Mouse (Mus musculus) left cerebral cortex, postnatal 25 days (tissue): ENCODE measurements around the gene Cdh18. TPM values are rescaled to one million over a fixed set of nuclear protein-coding genes. Genes with fewer than 3 reads are reported as not detected.
"Not testable (repeated sequence)": the region's sequence is repeated elsewhere in the genome, so short reads cannot be mapped to it uniquely, and the experiment has no call there.

Experiments used
- DNase-seq, 2 experiments: peaks; one replicate each; pipeline ENCODE4 v3.0.0; 2022; ENCODE audit warnings: low spot score in 2 of 2, mixed read lengths in 1 of 2
- intact Hi-C: fragments of 180-260 bp; cut with DNase I; formaldehyde crosslinking; loops from one replicate; pipeline ENCODE4 v1.15.1; 2025
- total RNA-seq, 2 experiments: library from RNA; stranded (reverse); gene quantifications; 2 replicates each; pipeline ENCODE4 v1.2.3; 2021

Gene Cdh18
- total RNA-seq, 2 experiments from 2014 or later, result 28.6 to 30.7 TPM

DNA sequence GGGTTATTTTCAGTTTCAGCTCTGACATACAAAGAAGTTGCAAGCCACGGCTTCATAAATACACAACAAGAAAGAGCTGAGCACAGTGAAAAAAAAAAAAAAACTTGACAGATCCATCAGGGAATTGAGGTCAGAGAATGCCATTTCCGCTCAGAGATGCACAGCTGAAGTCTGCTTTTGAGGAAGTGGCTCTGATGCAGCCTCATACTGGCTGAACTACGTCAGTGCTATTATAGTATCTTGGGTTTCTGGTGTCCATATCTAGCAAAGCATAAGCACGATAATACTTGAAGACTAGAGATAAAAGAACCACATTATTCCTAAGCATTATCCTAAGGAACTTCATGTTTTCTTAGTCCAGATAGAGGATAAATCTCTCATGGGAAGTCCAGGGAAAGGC, 349.4 kb downstream of the Cdh18 start:
- intact Hi-C loops, result no loop called here

DNA sequence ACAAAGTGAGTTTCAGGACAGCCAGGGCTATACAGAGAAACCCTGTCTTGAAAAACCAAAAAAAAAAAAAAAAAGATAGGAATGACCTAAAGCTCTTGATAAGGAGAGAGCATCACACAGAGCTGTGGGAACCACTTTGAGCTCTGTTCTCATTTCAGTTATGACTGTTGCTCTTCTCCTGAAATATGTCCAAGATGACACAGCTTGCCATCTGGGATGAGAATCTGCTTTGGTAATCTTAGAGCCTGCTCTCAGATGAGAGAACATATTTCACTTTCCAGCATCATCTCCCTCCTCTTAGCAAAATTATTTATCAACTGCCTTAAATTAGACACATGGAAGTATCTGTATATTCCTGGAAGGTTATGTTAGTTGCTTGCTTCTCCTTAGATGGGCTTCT, 365.6 kb downstream of the Cdh18 start:
- intact Hi-C loops, result loop anchor here (5.0 to 10.0 kb wide), 2 partner anchors 53 to 120 kb away; no protein-coding TSS in a partner anchor
- peak; percentile 30 to 94 for DNase-seq

More for the DNA sequence above, 349.4 kb downstream of the Cdh18 start:
- peak in 1 of 2 experiments; percentile 21 for DNase-seq

DNA sequence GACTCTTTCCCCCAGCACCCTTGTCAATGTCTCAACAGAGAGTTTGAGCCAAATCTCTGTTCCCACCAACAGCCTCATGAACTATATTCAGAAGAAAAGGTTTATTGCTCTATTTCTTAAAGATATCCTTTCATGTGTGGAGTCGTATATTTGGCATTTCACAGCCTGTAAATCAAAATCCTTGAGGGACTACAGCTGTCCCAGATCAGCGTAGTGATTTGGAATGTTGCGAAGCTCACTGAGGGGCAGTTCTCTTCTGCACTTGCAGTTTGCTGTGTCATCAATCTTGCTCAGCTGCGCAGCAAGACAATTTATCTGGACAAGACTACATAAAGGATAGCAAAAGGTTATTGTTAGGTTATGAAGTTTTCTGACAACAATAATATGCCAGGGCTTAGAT, 385.5 kb downstream of the Cdh18 start:
- no peak for DNase-seq
- intact Hi-C loops, result no loop called here

DNA sequence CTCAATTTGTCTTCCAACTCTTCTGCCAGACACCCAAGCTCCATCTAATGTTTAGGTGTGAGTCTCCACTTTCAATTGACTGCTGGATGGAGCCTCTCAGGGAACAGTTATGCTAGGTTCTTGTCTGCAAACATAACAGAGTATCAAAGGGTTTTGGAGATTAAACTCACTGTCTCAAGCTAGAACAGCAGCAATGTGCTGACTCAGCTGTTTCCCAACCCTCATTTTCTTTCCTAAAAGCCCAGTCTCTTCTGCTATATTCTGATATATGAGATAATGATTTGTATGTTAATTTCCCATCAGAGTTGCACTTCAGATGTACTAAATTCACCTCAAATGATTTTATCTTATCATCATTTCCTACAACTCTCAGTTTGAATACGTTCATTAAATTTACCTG, 398.4 kb downstream of the Cdh18 start:
- no peak for DNase-seq
- intact Hi-C loops, result no loop called here

DNA sequence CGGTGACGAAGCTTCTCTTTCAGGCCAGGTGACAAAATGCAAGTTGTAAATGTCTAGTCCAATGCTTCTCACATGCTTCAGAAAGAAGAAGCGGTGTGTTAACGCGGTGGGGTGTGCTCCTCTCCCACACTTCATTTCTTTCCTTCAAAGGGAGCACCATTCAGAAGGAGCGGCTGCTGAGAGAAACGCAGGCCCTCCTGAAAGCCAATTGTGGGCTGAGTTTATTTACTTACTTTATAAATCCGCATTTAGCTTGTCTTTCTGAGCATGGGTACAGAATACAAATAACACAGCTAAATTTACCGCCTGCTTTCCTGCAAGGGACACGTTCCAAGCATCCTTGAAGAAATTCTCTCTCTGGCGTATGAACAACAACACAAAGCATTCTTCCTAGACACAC, 420.6 kb downstream of the Cdh18 start:
- peak; percentile 27 to 65 for DNase-seq

DNA sequence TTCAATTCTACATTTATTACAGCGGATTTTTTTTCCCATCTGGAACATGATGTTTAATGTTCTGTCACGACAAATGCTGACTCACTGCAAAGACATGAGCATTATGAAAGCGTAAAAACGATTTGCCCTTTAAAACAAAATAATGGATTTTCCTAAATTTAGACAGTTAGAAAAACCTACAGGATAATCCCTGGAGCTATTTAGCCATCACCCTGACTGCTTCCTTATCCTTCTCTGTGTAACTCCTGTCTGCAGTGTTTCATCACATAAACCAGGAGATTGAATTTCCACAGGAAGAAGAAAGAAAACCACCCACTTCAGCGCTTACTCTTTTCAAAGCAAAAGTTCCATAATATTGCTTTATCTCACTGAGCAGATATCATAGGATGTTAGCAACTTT, 431.3 kb downstream of the Cdh18 start:
- intact Hi-C loops, result no loop called here
- peak in 1 of 2 experiments; percentile 20 for DNase-seq

More for the DNA sequence above, 420.6 kb downstream of the Cdh18 start:
- intact Hi-C loops, result loop anchor here (5.0 kb wide), 1 partner anchor 57 kb away; no protein-coding TSS in a partner anchor

DNA sequence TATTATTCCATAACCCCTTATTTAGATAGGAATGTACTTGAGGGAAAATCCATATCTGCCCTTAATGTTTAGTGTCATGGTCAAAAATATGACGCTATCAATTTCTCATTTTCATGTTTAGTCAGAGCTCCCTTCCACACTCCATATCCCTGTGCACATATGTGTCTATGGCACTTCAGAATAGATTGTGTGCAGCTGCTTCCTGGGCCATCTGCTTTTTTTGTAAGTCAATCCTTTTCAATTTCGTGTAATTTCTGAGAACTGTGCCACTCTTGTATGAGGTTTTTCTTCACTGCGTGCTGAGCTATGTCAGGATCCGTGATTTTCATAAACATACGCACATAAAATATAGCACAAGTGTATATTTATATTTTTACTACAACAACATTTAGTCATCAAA, 435.8 kb downstream of the Cdh18 start:
- DNase-seq, result peak in 1 of 2 experiments; percentile 41
- intact Hi-C loops, result no loop called here

DNA sequence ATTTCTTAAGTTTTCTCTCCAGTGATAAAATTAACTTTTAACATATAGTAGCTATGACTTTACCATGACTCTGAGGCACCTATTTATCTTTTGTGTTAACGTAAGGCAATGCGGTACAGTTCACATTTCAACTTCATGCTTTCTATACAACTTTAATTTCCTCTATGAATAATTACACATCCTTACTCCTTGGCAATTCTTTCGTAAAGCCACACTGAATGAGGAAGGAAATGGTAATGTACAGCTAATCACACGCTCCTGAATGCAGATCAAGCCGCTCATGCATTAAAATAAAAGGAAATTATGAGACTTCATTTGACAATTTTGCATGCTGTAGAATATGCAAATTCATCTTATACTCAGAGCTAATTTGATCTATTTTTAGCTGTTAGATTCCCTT, 467.9 kb downstream of the Cdh18 start:
- intact Hi-C loops, result no loop called here
- no peak for DNase-seq

DNA sequence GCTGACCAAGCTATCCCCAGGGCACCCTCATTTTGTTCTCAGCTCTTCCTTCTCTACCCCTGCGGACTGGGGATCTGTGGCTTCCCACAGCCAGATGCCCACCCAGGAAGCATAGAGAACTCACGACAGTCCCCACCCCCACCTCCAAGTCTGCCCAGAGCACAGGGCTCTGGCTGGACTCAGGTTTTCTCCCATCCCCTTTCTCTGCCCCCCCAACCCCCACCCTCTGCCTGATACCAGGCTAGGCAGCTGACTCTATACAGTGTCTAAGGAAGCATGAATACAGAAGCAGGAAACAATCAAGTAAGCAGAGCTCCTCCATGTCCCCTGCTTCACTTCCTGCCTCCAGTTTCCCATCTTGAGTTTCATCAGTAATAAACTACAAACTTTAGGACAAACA, 472.3 kb downstream of the Cdh18 start:
- DNase-seq, result no peak
- intact Hi-C loops, result no loop called here

DNA sequence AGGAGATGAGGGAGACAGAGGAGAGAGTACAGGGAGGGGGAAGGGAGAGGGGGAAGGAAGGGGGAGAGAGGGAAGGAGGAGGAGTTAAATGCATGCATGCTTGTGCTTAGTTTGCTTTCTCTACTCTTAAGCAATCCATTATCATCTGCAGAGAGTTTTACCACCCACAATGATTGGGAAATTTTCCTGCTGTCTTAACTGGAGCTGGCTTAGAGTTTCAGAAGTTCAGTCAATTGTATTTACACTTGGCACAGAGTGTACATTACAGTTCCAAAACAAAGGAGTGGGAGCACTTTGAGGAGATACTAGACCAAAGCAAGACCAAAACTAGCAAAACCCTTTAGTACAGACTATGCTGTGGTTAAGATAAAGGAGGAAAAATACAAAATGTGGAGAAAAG, 473.8 kb downstream of the Cdh18 start:
- no peak for DNase-seq
- intact Hi-C loops, result no loop called here

DNA sequence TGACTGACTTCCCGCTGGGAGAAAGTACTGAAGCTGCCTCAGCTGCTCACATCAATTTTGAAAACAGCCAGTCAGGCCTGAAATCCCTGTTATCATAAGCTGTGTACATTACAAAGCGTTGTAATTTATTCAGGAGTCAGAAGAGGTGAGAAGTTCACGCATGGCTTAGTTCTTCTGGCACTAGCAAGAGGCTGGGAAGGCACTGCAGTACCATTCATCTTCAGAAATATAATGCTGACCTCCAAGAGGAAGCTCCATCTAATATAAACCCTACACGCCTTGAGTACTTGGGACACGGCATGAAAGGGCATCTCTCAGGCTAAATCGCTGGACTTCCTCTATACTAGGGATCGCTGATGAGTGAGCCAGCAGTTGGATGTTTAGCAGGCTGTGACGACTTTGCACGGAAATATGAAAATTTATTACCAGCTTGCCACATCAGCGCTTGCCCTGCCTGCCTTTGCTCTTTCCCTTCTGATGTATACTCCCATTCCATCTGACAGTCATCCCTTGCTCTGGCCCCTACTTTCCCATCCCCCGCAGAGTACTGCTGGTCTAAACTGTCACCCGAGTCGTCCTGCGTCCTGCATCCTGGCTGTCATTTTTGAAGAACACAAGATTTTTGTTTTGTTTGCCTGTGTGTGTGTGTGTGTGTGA, 486.9 kb downstream of the Cdh18 start:
- intact Hi-C loops, result loop anchor here (10.0 kb wide), 2 partner anchors 121 to 201 kb away; no protein-coding TSS in a partner anchor
- DNase-seq, result peak in 1 of 2 experiments; percentile 45

DNA sequence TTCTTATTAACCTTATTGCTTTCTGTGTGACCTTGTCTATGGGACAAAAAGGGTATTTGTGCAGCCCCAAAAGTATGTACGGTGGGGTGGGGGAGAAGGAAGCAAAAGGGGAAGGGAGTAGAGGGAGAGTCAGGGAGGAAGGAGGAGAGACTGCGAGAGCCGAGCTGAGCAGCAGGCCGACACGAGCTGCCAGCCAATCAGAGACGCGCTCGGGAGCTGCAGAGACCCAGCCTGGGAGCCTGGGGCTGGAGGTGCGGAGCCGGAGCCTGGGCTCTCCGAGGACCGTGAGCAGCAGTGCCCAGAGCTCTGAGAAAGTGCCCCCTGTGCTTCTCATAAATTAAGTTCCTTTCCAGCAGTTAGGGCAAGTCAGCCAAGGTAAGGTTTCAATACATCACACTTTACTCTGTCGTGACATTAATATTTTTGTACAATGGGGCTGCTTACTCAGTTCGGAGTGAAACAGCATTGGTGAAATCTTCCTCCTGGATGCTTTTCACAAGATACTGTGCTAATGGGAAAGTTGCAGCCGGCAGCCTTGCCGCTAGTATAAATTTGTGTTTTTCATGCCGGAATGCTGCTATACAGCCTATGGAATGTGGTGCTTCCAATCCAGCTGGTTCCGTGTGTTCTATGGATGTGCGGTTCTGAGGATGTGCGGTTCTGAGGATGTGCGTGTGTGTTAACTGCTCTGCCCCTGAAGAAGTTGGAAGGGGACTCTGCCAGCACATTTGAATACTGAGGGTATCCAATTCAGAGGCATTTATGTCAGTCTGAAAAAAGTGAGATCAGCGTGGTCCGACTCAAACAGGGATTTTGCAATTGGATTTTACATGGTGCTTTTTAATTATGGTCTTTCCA, 487.6 kb downstream of the Cdh18 start:
- intact Hi-C loops, result loop anchor here (10.0 kb wide), 2 partner anchors 122 to 202 kb away; no protein-coding TSS in a partner anchor
- DNase-seq, result peak; percentile 83 to 92

DNA sequence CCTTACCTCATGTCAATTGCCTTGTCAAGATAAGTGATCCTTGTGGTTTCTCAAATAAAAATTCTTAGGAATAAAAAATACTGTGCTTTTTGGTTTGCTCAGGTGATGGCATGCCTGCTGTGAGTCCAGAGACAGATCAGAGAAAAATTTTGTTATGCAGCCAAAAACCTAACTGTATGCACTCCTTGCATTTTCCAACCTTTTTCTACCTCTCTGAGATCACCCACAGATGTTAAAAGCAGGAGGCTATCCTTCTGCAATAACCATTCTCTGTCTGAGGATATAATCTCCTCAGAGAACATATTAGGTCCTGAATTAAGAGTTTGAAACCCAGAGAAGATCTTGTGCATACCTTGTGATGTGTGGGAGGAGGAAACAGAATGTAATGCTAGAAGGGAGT, 488.7 kb downstream of the Cdh18 start:
- intact Hi-C loops, result loop anchor here (10.0 kb wide), 2 partner anchors 123 to 203 kb away; no protein-coding TSS in a partner anchor
- peak; percentile 3 to 6 for DNase-seq

DNA sequence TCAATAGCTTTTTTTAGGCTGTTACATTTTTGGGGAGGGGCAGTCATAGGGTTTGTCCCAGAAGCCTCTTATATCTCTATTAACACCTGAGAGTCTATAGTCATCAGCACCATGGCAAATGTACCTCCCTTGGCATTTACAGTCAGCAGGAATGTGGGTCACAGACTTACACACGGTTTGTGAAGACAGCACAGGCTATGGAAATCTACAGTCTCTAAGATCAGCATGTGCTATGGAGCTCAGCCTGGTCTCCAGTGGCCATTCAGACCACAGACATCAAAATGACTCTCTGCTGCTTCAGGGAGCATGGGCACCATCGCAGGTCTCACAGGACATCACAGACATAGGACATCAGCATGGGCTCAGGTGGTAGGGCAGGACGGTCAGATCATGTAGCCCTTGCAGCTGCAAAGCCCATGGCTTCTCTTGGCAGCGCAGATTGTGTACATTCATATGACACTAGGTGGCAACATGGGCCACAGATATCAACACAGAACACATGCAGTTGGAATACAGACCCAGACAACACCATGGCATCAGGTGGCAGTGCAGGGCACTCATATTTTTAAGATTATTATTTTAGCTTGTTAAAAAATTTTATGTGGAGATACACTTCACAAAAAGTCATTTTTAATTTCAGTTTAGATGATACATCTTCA, 497.4 kb downstream of the Cdh18 start:
- no peak for DNase-seq
- intact Hi-C loops, result no loop called here

DNA sequence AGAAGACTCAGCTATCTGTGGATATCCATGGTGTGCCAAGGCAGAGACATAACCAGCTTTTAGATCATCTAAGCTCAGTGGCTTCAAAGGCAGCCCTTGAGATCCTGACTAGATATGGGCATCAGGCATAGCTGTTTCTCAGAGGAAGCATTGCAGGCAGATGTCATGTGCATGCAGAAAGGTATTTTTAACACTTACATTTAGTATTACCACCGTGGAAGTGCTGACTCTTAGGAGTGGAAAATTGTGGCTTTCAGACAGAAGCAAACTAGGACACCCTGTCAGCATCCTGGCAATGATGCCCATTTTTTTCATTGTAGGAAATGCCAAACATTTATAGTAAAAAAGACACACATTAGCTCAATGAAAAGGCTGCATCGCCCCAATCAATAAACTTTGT, 503.2 kb downstream of the Cdh18 start:
- intact Hi-C loops, result no loop called here
- DNase-seq, result peak in 1 of 2 experiments; percentile 31

DNA sequence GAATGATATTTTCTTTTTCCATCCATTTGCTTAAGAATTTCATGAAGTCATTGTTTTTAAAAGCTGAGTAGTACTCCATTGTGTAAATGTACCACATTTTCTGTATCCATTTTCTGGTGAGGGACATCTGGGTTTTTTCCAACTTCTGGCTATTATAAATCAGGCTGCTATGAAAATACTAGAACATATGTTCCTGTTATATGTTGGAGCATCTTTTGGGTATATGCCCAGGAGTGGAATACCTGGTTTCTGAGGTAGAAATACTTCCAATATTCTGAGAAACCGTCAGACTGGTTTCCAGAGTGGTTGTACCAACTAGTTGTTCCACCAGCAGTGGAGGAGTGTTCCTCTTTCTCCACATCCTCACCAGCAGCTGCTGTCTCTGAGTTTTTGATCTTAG, 536.5 kb downstream of the Cdh18 start:
- intact Hi-C loops, DNase-seq: not testable (repeated sequence)

DNA sequence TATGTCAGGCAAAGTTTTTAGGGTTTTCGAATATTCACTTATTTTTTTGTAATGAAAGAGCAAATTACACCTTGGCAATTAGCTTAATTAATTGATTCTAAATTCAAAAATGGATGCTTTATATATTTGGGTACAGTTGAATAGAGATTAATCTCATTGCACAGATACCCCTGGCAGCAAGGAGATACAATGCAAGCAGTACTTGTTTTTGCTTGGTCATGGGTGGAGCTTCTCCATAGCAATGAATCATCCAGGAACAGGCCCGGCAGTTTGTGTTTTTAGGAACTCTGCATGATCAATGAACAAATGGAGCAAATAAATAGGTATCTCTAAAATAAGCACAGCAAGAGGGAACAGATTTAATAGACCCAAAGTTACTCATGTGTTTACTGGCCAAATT, 538.7 kb downstream of the Cdh18 start:
- intact Hi-C loops, result no loop called here
- DNase-seq, result no peak

DNA sequence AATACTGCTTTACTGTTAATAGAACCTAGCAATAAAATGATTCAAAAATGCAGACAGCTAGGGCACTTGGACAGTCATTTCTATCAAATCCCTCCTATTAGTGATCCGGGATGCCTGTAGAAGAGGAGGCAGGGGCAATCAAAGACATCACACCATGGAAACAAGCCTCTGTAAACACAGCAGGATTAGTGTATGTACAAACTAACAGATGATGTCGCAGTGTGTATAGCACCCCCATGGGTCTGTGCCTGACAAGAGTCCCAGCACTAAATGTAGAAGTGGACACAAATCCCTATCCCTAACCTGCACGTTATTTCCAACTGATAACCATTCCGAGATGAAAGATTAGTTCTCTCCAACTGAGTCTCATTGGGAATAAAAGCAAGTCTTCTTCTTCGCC, 547.8 kb downstream of the Cdh18 start:
- DNase-seq, result no peak
- intact Hi-C loops, result no loop called here

DNA sequence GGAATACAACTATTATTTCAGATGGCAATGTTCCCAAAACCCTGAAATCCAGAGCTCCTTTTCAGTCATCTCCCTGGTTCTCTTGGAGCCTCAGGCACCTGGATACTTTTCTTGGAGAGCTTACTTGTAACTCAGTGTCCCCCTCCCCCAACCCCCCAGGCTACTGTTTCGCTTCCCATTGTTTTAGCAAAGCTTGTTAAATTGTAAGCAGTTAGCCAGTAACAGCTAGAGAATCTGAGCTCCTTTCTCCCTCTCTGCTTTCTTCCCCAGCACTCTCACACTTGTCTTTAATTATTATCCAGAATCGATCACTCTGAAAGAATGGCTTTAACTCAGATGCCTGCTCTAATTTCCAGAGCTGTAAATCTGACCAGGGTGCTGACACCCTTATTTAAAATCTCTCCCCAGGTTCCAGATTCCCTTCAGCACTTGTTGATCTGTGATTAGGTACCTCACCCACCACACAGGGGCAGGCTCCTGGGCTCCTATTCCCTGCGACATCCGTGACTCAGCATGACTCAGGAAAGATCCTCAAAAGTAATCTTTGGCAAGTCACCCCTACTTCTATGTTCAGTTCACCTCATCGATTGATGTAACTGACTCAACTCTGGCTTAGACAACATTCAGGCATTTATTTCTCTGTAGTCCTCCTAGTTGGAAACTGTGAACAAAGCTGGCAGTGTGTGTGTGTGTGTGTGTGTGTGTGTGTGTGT, 556.0 kb downstream of the Cdh18 start:
- intact Hi-C loops, result no loop called here
- DNase-seq, result no peak
